Mouse (Mus musculus): ENCODE measurements at regions not wholly inside any gene's neighbourhood (a gene's known extent, or its start where the extent isn't known, plus 50 kb on each side); places are given as distances from the start of the nearest gene placed in this dataset.

- Histone ChIP-seq H3K4me2 (no peak overlapping the region), H3K36me3 (no peaks in the 10 kb centered on the region), H3K27ac (no peak overlapping the region), H3K4me3 (replicated peaks) (no peak overlapping the region), H3K9me3 (replicated peaks) (no peaks in the 10 kb centered on the region), H3K4me1 (no peaks in the 10 kb centered on the region), H3K27me3 (no peaks in the 10 kb centered on the region), H3K9ac (no peak overlapping the region)
- ATAC-seq (replicated peaks; ENCODE audit: low FRiP score): no peak
- 92% methylated on average over 6 of the region's 6 CpGs for WGBS
Observed at GRCm38 (mm10) chr1:57083540-57084083, 105.2 kb upstream of the Satb2 start.

- 0 out of 2 replicates have a peak, but pooled peaks have one; percentile 49 for ATAC-seq (replicated peaks; ENCODE audit: low FRiP score)
- Histone ChIP-seq H3K9ac (no peak overlapping the region), H3K4me3 (replicated peaks) (no peak overlapping the region), H3K27me3 (no peaks in the 10 kb centered on the region), H3K36me3 (no peaks in the 10 kb centered on the region), H3K9me3 (replicated peaks) (no peaks in the 10 kb centered on the region), H3K27ac (no peak overlapping the region), H3K4me2 (no peak overlapping the region), H3K4me1 (no peaks in the 10 kb centered on the region)
- WGBS: 69% methylated on average over 18 of the region's 18 CpGs
Observed at GRCm38 (mm10) chr1:57095361-57096247, 117.2 kb upstream of the Satb2 start.

GRCm38 (mm10) chr1:57096248-57096600 is 117.8 kb upstream of the Satb2 start:
- no peak for ATAC-seq (replicated peaks; ENCODE audit: low FRiP score)
- H3K9me3 ChIP-seq (replicated peaks): no peaks in the 10 kb centered on the region

DNA sequence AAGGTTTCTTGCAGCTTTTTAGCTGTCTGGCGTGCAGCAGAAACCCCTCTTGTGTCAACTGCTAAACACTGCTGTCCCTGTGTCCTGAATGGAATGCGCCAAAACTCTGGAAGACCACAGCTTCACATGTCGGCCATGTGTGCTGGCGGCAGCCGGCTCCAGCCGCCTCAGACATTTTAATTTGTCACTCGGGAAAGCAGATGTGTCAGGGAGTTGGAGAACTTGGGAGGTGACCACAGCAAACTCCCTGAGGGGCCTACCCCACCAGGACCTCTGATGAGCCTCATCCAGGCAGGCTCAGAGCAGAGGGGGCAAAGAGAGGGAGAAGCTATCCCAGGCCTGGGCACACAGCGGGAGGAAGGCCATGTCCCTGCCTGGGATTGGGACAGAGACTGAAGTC is 118.3 kb upstream of the Satb2 start:
- H3K36me3 ChIP-seq: no peaks in the 10 kb centered on the region
- no peak overlapping the region for H3K27ac ChIP-seq
- 65% methylated on average over 8 of the region's 8 CpGs for WGBS

More at GRCm38 (mm10) chr1:57096248-57096600, 117.8 kb upstream of the Satb2 start:
- no peak overlapping the region for H3K27ac ChIP-seq
- H3K4me2 ChIP-seq: no peak overlapping the region
- 56% methylated on average over 4 of the region's 4 CpGs for WGBS
- no peak overlapping the region for H3K9ac ChIP-seq
- H3K4me3 ChIP-seq (replicated peaks): no peak overlapping the region
- H3K4me1 ChIP-seq: no peaks in the 10 kb centered on the region
- no peaks in the 10 kb centered on the region for H3K36me3 ChIP-seq
- no peaks in the 10 kb centered on the region for H3K27me3 ChIP-seq

GRCm38 (mm10) chr1:57100614-57101013 is 122.2 kb upstream of the Satb2 start:
- Histone ChIP-seq H3K36me3 (no peaks in the 10 kb centered on the region), H3K9ac (no peak overlapping the region), H3K27me3 (no peaks in the 10 kb centered on the region), H3K9me3 (replicated peaks) (no peaks in the 10 kb centered on the region), H3K4me1 (no peaks in the 10 kb centered on the region), H3K27ac (no peak overlapping the region), H3K4me2 (no peak overlapping the region), H3K4me3 (replicated peaks) (no peak overlapping the region)
- WGBS: 88% methylated on average over 2 of the region's 2 CpGs
- ATAC-seq (replicated peaks; ENCODE audit: low FRiP score): no peak

More for the DNA sequence above, 118.3 kb upstream of the Satb2 start:
- Histone ChIP-seq H3K4me3 (replicated peaks) (no peak overlapping the region), H3K4me1 (no peaks in the 10 kb centered on the region), H3K4me2 (no peak overlapping the region), H3K9ac (no peak overlapping the region), H3K27me3 (no peaks in the 10 kb centered on the region), H3K9me3 (replicated peaks) (no peaks in the 10 kb centered on the region)
- ATAC-seq (replicated peaks; ENCODE audit: low FRiP score): no peak

- Histone ChIP-seq H3K36me3 (no peaks in the 10 kb centered on the region), H3K27ac (no peak overlapping the region), H3K4me3 (replicated peaks) (no peak overlapping the region), H3K4me2 (no peak overlapping the region), H3K9ac (no peak overlapping the region), H3K4me1 (no peaks in the 10 kb centered on the region), H3K27me3 (no peaks in the 10 kb centered on the region), H3K9me3 (replicated peaks) (no peaks in the 10 kb centered on the region)
- ATAC-seq (replicated peaks; ENCODE audit: low FRiP score): no peak
- 72% methylated on average over 10 of the region's 10 CpGs for WGBS
Observed at GRCm38 (mm10) chr1:57107308-57107707, 128.9 kb upstream of the Satb2 start.

DNA sequence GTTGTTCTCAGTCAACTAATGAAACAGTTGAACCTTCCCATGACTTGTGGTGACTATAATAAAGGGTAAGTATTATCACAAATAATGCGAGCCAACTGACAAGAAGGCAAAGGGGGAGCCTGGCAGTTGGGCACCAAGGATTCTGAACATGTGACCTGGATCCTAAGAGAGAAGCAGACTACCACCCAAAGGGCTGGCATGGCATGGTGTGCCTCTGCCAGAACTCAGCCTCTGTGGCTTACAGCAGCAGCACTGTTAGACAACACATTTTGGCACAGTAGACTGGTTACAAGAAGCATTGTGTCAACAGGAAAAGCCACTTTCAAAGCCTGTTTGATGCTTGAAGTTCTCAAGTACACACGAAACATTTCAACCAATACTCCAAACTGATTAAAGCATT is 142.2 kb upstream of the Satb2 start:
- no peaks in the 10 kb centered on the region for H3K27me3 ChIP-seq
- no peaks in the 10 kb centered on the region for H3K4me1 ChIP-seq
- no peak for ATAC-seq (replicated peaks; ENCODE audit: low FRiP score)
- 89% methylated on average over 2 of the region's 2 CpGs for WGBS
- no peak overlapping the region for H3K4me2 ChIP-seq
- no peak overlapping the region for H3K4me3 ChIP-seq (replicated peaks)
- H3K36me3 ChIP-seq: no peaks in the 10 kb centered on the region
- H3K9ac ChIP-seq: no peak overlapping the region
- no peaks in the 10 kb centered on the region for H3K9me3 ChIP-seq (replicated peaks)
- H3K27ac ChIP-seq: no peak overlapping the region

- no peak overlapping the region for H3K9ac ChIP-seq
- no peaks in the 10 kb centered on the region for H3K4me1 ChIP-seq
- no peaks in the 10 kb centered on the region for H3K36me3 ChIP-seq
- H3K4me3 ChIP-seq (replicated peaks): no peak overlapping the region
- WGBS: 86% methylated on average over 3 of the region's 3 CpGs
- H3K4me2 ChIP-seq: no peak overlapping the region
- no peak overlapping the region for H3K27ac ChIP-seq
- H3K27me3 ChIP-seq: no peaks in the 10 kb centered on the region
- no peak for ATAC-seq (replicated peaks; ENCODE audit: low FRiP score)
- no peaks in the 10 kb centered on the region for H3K9me3 ChIP-seq (replicated peaks)
Observed at GRCm38 (mm10) chr1:57144181-57144580, 165.7 kb upstream of the Satb2 start.

DNA sequence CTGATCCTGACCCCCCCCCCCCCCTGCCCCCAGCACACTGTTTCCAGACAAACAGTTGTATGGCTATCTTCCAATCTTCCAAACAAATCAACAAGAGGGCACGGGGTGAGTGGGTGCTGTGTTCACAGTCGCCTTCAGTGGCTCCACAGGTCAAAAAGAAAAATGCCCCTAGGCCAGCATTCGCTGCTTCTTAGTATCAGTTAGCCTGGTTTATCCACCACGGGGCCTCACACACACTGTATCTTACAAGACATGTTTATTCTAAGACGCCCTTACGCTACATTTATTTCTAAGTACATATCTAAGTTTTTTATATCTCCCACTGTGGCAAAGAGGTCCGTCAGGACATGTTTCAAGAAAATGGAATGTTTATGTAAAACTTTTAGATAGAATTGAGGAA is 177.4 kb upstream of the Satb2 start:
- H3K4me2 ChIP-seq: no peak overlapping the region
- H3K9ac ChIP-seq: no peak overlapping the region
- H3K4me1 ChIP-seq: no peaks in the 10 kb centered on the region
- H3K27me3 ChIP-seq: no peaks in the 10 kb centered on the region
- H3K36me3 ChIP-seq: no peaks in the 10 kb centered on the region
- no peak for ATAC-seq (replicated peaks; ENCODE audit: low FRiP score)
- no peak overlapping the region for H3K4me3 ChIP-seq (replicated peaks)
- H3K27ac ChIP-seq: no peak overlapping the region
- WGBS: 77% methylated on average over 7 of the region's 7 CpGs
- H3K9me3 ChIP-seq (replicated peaks): no peaks in the 10 kb centered on the region

DNA sequence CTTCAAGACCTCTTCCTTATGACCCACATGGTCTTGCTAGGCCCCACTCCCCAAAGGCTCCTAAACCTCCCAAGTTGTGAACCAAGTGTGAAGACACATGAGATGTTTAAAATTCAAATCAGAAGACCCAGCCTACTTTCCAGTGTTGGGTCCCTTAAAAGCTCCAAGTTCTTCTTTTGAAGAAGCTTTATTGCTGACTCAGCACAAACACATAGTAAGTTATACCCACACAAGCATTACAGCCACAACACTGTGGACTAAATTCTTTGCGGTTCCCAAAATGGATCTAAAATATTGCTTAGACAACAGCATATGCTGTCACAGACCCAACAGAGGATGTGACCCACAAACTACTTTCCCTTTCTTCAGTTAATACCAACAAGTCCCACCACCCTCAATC is 186.0 kb upstream of the Satb2 start:
- Histone ChIP-seq H3K36me3 (no peaks in the 10 kb centered on the region), H3K4me2 (no peak overlapping the region), H3K27ac (no peak overlapping the region), H3K9me3 (replicated peaks) (no peaks in the 10 kb centered on the region), H3K4me1 (no peaks in the 10 kb centered on the region), H3K4me3 (replicated peaks) (no peak overlapping the region), H3K27me3 (no peaks in the 10 kb centered on the region), H3K9ac (no peak overlapping the region)
- 96% methylated on average over 1 of the region's 1 CpGs for WGBS
- ATAC-seq (replicated peaks; ENCODE audit: low FRiP score): no peak

GRCm38 (mm10) chr1:57174289-57174890 is 195.9 kb upstream of the Satb2 start:
- no peak overlapping the region for H3K9ac ChIP-seq
- no peak for ATAC-seq (replicated peaks; ENCODE audit: low FRiP score)
- no peak overlapping the region for H3K27ac ChIP-seq
- H3K27me3 ChIP-seq: no peaks in the 10 kb centered on the region
- no peaks in the 10 kb centered on the region for H3K36me3 ChIP-seq
- no peaks in the 10 kb centered on the region for H3K4me1 ChIP-seq
- no peaks in the 10 kb centered on the region for H3K9me3 ChIP-seq (replicated peaks)
- no peak overlapping the region for H3K4me2 ChIP-seq
- no peak overlapping the region for H3K4me3 ChIP-seq (replicated peaks)
- WGBS: 71% methylated on average over 10 of the region's 10 CpGs

DNA sequence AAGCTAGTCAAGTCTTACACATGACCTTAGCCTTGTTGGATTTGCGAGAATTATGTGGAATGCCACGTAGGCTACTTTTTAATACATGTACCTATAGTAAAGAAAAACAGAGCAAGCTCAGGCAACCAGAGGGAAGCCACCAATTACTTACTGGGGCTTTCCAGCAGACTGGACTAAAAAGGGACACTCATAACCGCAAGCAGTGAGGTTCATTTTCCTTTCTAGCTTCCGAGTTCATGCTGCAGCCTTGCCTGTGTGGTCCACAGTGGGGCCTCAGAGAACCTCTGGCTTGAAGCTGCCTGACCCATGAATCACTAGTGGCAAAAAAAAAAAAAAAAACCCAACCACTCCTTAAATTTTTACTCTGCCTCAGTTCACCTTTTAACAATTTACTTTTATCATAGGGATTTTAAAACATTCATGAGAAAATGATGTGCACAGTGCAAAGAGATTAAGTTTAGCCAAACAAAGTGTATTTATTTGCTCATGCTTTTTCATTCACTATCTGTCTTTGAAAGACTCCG is 188.6 kb upstream of the 1700066M21Rik start:
- H3K27ac ChIP-seq: no peak overlapping the region
- no peaks in the 10 kb centered on the region for H3K9me3 ChIP-seq (replicated peaks)
- no peak overlapping the region for H3K9ac ChIP-seq
- 85% methylated on average over 5 of the region's 5 CpGs for WGBS
- no peak for ATAC-seq (replicated peaks; ENCODE audit: low FRiP score)
- no peak overlapping the region for H3K4me2 ChIP-seq
- H3K4me3 ChIP-seq (replicated peaks): no peak overlapping the region
- H3K36me3 ChIP-seq: no peaks in the 10 kb centered on the region
- no peaks in the 10 kb centered on the region for H3K27me3 ChIP-seq
- no peaks in the 10 kb centered on the region for H3K4me1 ChIP-seq

Measured in kidney, embryonic 15.5 days (tissue).